Mouse (Mus musculus) G1E (cell line): ENCODE measurements at regions not wholly inside any gene's neighbourhood (a gene's known extent, or its start where the extent isn't known, plus 50 kb on each side); places are given as distances from the start of the nearest gene placed in this dataset.

Source experiments
- CTCF ChIP-seq: IDR thresholded peaks from 2 replicates; pipeline ENCODE4 v1.5.1; 2012; ENCODE audit warnings: low read depth, low read length, inconsistent platforms, mixed read lengths
- GATA1 ChIP-seq: IDR thresholded peaks from 2 replicates; pipeline ENCODE4 v1.6.1; 2012; ENCODE audit warnings: borderline replicate concordance, low read length, inconsistent platforms, mixed read lengths
- POLR2AphosphoS5 ChIP-seq: IDR thresholded peaks from 2 replicates; pipeline ENCODE4 v1.6.1; 2012; ENCODE audit warnings: low read depth, low read length, inconsistent platforms; ENCODE audit not compliant: insufficient replicate concordance
- TAL1 ChIP-seq: conservative IDR thresholded peaks from 2 replicates; pipeline ENCODE4 v1.6.1; 2012; ENCODE audit warnings: low read depth, low read length, inconsistent platforms, mixed read lengths

DNA sequence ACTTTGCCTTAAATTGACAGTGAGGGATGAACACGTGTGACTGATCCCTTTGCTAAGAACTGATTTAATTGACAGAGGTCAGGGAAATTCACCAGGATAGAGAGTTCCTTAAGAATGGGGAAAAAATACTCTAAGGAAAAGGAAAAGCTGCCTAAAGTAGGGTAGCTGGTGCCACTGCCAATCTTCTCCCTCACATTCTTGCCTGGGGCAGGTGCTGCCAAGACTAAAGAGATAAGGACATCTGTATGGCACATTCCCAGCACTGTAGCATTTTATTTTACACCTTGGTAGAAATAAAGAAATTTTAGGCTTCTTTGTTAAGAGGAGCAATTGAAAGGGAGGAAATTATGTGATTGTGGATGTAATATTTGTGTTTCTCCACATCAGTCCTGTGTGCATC is 1184.6 kb upstream of the Cited2 start:
- TF ChIP-seq CTCF (no peak), POLR2AphosphoS5 (no peak), TAL1 (no peak), GATA1 (no peak)
